Mouse (Mus musculus) forebrain, embryonic 10.5 days (tissue): ENCODE data around the gene Fut8. TPM values are rescaled to one million over a fixed set of nuclear protein-coding genes. Genes with fewer than 3 reads are reported as not detected.

Experiments
- DNase-seq: peaks from one replicate; pipeline ENCODE4 v3.0.0-alpha.2; 2017; ENCODE audit warnings: low spot score; ENCODE audit errors: extremely low spot score
- H3K27ac ChIP-seq: fragments of 300-500 bp; sonication (generic); 2 replicates; pipeline ENCODE4 v1.5.1; 2016; ENCODE audit warnings: mild to moderate bottlenecking
- H3K27me3 ChIP-seq: fragments of 300-500 bp; sonication (generic); 2 replicates; pipeline ENCODE4 v1.6.1; 2016; ENCODE audit warnings: mild to moderate bottlenecking; ENCODE audit not compliant: poor library complexity, severe bottlenecking
- H3K36me3 ChIP-seq: fragments of 300-500 bp; sonication (generic); replicated peaks from 2 replicates; pipeline ENCODE4 v1.6.1; 2016; ENCODE audit warnings: mild to moderate bottlenecking, moderate library complexity
- H3K4me1 ChIP-seq: fragments of 300-500 bp; sonication (generic); 2 replicates; pipeline ENCODE4 v1.6.1; 2016
- H3K4me3 ChIP-seq: fragments of 300-500 bp; sonication (generic); 2 replicates; pipeline ENCODE4 v1.5.1; 2016; ENCODE audit warnings: mild to moderate bottlenecking, moderate library complexity
- H3K9me3 ChIP-seq: fragments of 300-500 bp; sonication (generic); 2 replicates; pipeline ENCODE4 v1.6.1; 2016; ENCODE audit warnings: mild to moderate bottlenecking, moderate library complexity
- WGBS: fragments of 180-500 bp; shearing (Covaris S2); methylation state at CpG from one replicate; pipeline ENCODE4 v1.1.7; 2016; 5-methylcytosine and 5-hydroxymethylcytosine counted together
- polyA plus RNA-seq: library from polyadenylated mRNA; unstranded; fragments of >200 nt; fragmentation: Nextera tagmentation; extraction: Ambion mirVana; gene quantifications from 2 replicates; pipeline ENCODE4 v1.2.1, GENCODE M21; 2016

Gene Fut8
- polyA plus RNA-seq, 1 experiment from 2014 or later, result 29.3 TPM

- Histone ChIP-seq H3K27me3 (no peaks in the 10 kb centered on the region), H3K36me3 (no peaks in the 10 kb centered on the region), H3K27ac (no peak overlapping the region), H3K9me3 (no peaks in the 10 kb centered on the region), H3K4me1 (0 out of 2 replicates have a peak, but pooled peaks cover 4% of the 10 kb centered on the region), H3K4me3 (no peak overlapping the region)
- no peak for DNase-seq
- 97% methylated on average over 1 of the region's 1 CpGs for WGBS
Measured at GRCm38 (mm10) chr12:77495781-77496180, 257.9 kb downstream of the Fut8 start.

- H3K27ac ChIP-seq, result no peak overlapping the region
- H3K4me1 ChIP-seq, result peaks cover 16% of the 10 kb centered on the region; the same call in 1 of the 2 replicates
- WGBS, result 82% methylated on average over 2 of the region's 2 CpGs
- no peak overlapping the region for H3K4me3 ChIP-seq
- no peaks in the 10 kb centered on the region for H3K36me3 ChIP-seq
- no peak for DNase-seq
- no peaks in the 10 kb centered on the region for H3K9me3 ChIP-seq
- H3K27me3 ChIP-seq, result no peaks in the 10 kb centered on the region
Measured at GRCm38 (mm10) chr12:77498153-77498552, 260.2 kb downstream of the Fut8 start.

GRCm38 (mm10) chr12:77500439-77501055, 262.6 kb downstream of the Fut8 start:
- H3K27me3 ChIP-seq, result no peaks in the 10 kb centered on the region
- no peaks in the 10 kb centered on the region for H3K36me3 ChIP-seq
- no peak overlapping the region for H3K27ac ChIP-seq
- no peak for DNase-seq
- no peaks in the 10 kb centered on the region for H3K9me3 ChIP-seq
- WGBS, result 83% methylated on average over 5 of the region's 5 CpGs
- H3K4me3 ChIP-seq, result no peak overlapping the region
- peaks cover 12% of the 10 kb centered on the region; the same call in 1 of the 2 replicates for H3K4me1 ChIP-seq

- DNase-seq, result no peak
- Histone ChIP-seq H3K27ac (no peak overlapping the region; the same call in 1 of the 2 replicates), H3K9me3 (no peaks in the 10 kb centered on the region), H3K4me3 (no peak overlapping the region), H3K36me3 (no peaks in the 10 kb centered on the region), H3K27me3 (no peaks in the 10 kb centered on the region), H3K4me1 (peaks cover 12% of the 10 kb centered on the region; the same call in 1 of the 2 replicates)
- WGBS, result 70% methylated on average over 7 of the region's 7 CpGs
Measured at GRCm38 (mm10) chr12:77501466-77502240, 263.7 kb downstream of the Fut8 start.

GRCm38 (mm10) chr12:77502243-77502642, 264.3 kb downstream of the Fut8 start:
- H3K4me1 ChIP-seq, result peaks cover 12% of the 10 kb centered on the region; the same call in 1 of the 2 replicates
- no peak overlapping the region for H3K4me3 ChIP-seq
- no peak overlapping the region for H3K27ac ChIP-seq
- no peaks in the 10 kb centered on the region for H3K36me3 ChIP-seq
- H3K27me3 ChIP-seq, result no peaks in the 10 kb centered on the region
- DNase-seq, result no peak
- H3K9me3 ChIP-seq, result no peaks in the 10 kb centered on the region
- WGBS, result 97% methylated on average over 3 of the region's 3 CpGs

- Histone ChIP-seq H3K9me3 (no peaks in the 10 kb centered on the region), H3K27ac (no peak overlapping the region), H3K4me1 (peaks cover 12% of the 10 kb centered on the region; the same call in 1 of the 2 replicates), H3K36me3 (no peaks in the 10 kb centered on the region), H3K27me3 (no peaks in the 10 kb centered on the region), H3K4me3 (no peak overlapping the region)
- DNase-seq, result no peak
- WGBS, result 93% methylated on average over 2 of the region's 2 CpGs
Measured at GRCm38 (mm10) chr12:77505431-77505830, 267.5 kb downstream of the Fut8 start.

GRCm38 (mm10) chr12:77507770-77508169, 269.8 kb downstream of the Fut8 start:
- WGBS, result 93% methylated on average over 24 of the region's 24 CpGs
- Histone ChIP-seq H3K27me3 (no peaks in the 10 kb centered on the region), H3K4me1 (no peaks in the 10 kb centered on the region; the same call in 1 of the 2 replicates), H3K36me3 (no peaks in the 10 kb centered on the region), H3K4me3 (no peak overlapping the region), H3K9me3 (no peaks in the 10 kb centered on the region), H3K27ac (no peak overlapping the region)
- DNase-seq, result no peak

GRCm38 (mm10) chr12:77510758-77511157, 272.8 kb downstream of the Fut8 start:
- Histone ChIP-seq H3K4me3 (no peak overlapping the region), H3K4me1 (no peaks in the 10 kb centered on the region; the same call in 1 of the 2 replicates), H3K36me3 (no peaks in the 10 kb centered on the region), H3K9me3 (no peaks in the 10 kb centered on the region), H3K27ac (no peak overlapping the region), H3K27me3 (no peaks in the 10 kb centered on the region)
- WGBS, result 92% methylated on average over 7 of the region's 7 CpGs
- no peak for DNase-seq

- H3K4me1 ChIP-seq, result no peaks in the 10 kb centered on the region; the same call in 1 of the 2 replicates
- WGBS, result 88% methylated on average over 9 of the region's 9 CpGs
- H3K36me3 ChIP-seq, result no peaks in the 10 kb centered on the region
- H3K4me3 ChIP-seq, result no peak overlapping the region
- no peak overlapping the region for H3K27ac ChIP-seq
- H3K27me3 ChIP-seq, result no peaks in the 10 kb centered on the region
- no peak for DNase-seq
- no peaks in the 10 kb centered on the region for H3K9me3 ChIP-seq
Measured at GRCm38 (mm10) chr12:77511206-77511605, 273.3 kb downstream of the Fut8 start.

- H3K27me3 ChIP-seq, result no peaks in the 10 kb centered on the region
- 88% methylated on average over 3 of the region's 3 CpGs for WGBS
- no peaks in the 10 kb centered on the region for H3K9me3 ChIP-seq
- no peak overlapping the region for H3K27ac ChIP-seq
- no peaks in the 10 kb centered on the region for H3K36me3 ChIP-seq
- no peak for DNase-seq
- no peak overlapping the region for H3K4me3 ChIP-seq
- no peaks in the 10 kb centered on the region; the same call in 1 of the 2 replicates for H3K4me1 ChIP-seq
Measured at GRCm38 (mm10) chr12:77511631-77512030, 273.7 kb downstream of the Fut8 start.

GRCm38 (mm10) chr12:77516805-77517204, 278.9 kb downstream of the Fut8 start:
- Histone ChIP-seq H3K4me1 (peaks cover 3% of the 10 kb centered on the region; the same call in 1 of the 2 replicates), H3K27ac (no peak overlapping the region), H3K36me3 (no peaks in the 10 kb centered on the region), H3K27me3 (no peaks in the 10 kb centered on the region), H3K9me3 (no peaks in the 10 kb centered on the region), H3K4me3 (no peak overlapping the region)
- WGBS, result 82% methylated on average over 6 of the region's 6 CpGs
- DNase-seq, result no peak

GRCm38 (mm10) chr12:77517691-77518090, 279.8 kb downstream of the Fut8 start:
- H3K9me3 ChIP-seq, result no peaks in the 10 kb centered on the region
- DNase-seq, result no peak

GRCm38 (mm10) chr12:77519534-77520102, 281.7 kb downstream of the Fut8 start:
- H3K36me3 ChIP-seq, result no peaks in the 10 kb centered on the region
- H3K27ac ChIP-seq, result 0 out of 2 replicates have a peak overlapping the region, but pooled peaks have one; percentile 35
- no peaks in the 10 kb centered on the region for H3K27me3 ChIP-seq
- H3K4me3 ChIP-seq, result no peak overlapping the region
- H3K9me3 ChIP-seq, result no peaks in the 10 kb centered on the region
- whole genome bisulfite sequencing, result 79% methylated on average over 6 of the region's 6 CpGs
- no peak for DNase-seq
- peaks cover 3% of the 10 kb centered on the region; the same call in 1 of the 2 replicates for H3K4me1 ChIP-seq

More at GRCm38 (mm10) chr12:77517691-77518090, 279.8 kb downstream of the Fut8 start:
- Histone ChIP-seq H3K27me3 (no peaks in the 10 kb centered on the region), H3K4me1 (peaks cover 3% of the 10 kb centered on the region; the same call in 1 of the 2 replicates), H3K36me3 (no peaks in the 10 kb centered on the region), H3K4me3 (no peak overlapping the region), H3K27ac (no peak overlapping the region)
- 85% methylated on average over 12 of the region's 12 CpGs for WGBS
